Comparison of ENCODE assay signal across 8 mouse cellular contexts in genomic region chr1:163995609-163995913, GRCm38 (mm10). TPM values are rescaled to one million over a fixed set of nuclear protein-coding genes. Genes with fewer than 3 reads are reported as not detected.
DNase-seq lines count a peak whose midpoint lies in the region; ATAC-seq and TF ChIP-seq lines count a peak whose summit lies in the region.

No protein-coding gene starts in this region.

- H3K27ac ChIP-seq in liver, adult 2 months (replicated peaks; ENCODE audit: insufficient read depth, low read depth, low read length) = no peak overlapping the region
- H3K27ac ChIP-seq in forebrain, embryonic 10.5 days = peak overlapping the region; percentile 92; the same call in 1 of the 2 replicates
- H3K27ac ChIP-seq in limb, embryonic 12.5 days = no peak overlapping the region
- peak overlapping the region; percentile 82 for H3K27ac ChIP-seq in neural tube, embryonic 15.5 days (replicated peaks)

- 48% methylated on average over 2 of the region's 2 CpGs for WGBS in liver, adult 2 months
- 61% methylated on average over 2 of the region's 2 CpGs for WGBS in forebrain, embryonic 10.5 days
- WGBS in limb, embryonic 12.5 days = 66% methylated on average over 2 of the region's 2 CpGs
- 87% methylated on average over 1 of the region's 2 CpGs for WGBS in neural tube, embryonic 15.5 days

- H3K9me3 ChIP-seq in forebrain, embryonic 10.5 days = no peaks in the 10 kb centered on the region
- H3K9me3 ChIP-seq in limb, embryonic 12.5 days = no peaks in the 10 kb centered on the region
- no peaks in the 10 kb centered on the region for H3K9me3 ChIP-seq in neural tube, embryonic 15.5 days (replicated peaks)

- no peak for TF ChIP-seq CTCF in liver, adult 2 months (IDR thresholded peaks at IDR 0.05; ENCODE audit: low read depth, low read length)

- no peak for TF ChIP-seq POLR2A in liver, adult 2 months (IDR thresholded peaks at IDR 0.05; ENCODE audit: extremely low read depth, insufficient read depth, low read length)

- H3K4me3 ChIP-seq in liver, adult 2 months (ENCODE audit: insufficient read depth, low read depth, low read length) = peak overlapping the region; percentile 86; the same call in 1 of the 2 replicates
- peak overlapping the region; percentile 78 for H3K4me3 ChIP-seq in forebrain, embryonic 10.5 days
- H3K4me3 ChIP-seq in limb, embryonic 12.5 days (replicated peaks) = peak overlapping the region; percentile 77
- peak overlapping the region; percentile 91 for H3K4me3 ChIP-seq in neural tube, embryonic 15.5 days (replicated peaks)

- DNase-seq in liver, adult 2 months (ENCODE audit: extremely low read depth, low read depth, low spot score) = no peak
- DNase-seq in liver = no peak
- no peak for DNase-seq in forebrain, embryonic 10.5 days (ENCODE audit: extremely low spot score, low spot score)
- DNase-seq in adrenal gland, postnatal 36 days = no peak
- DNase-seq in gastrocnemius, postnatal 25 days = no peak

- H3K9ac ChIP-seq in liver, adult 2 months (ENCODE audit: low read depth, low read length) = peak overlapping the region; percentile 79; the same call in 1 of the 2 replicates
- H3K9ac ChIP-seq in limb, embryonic 12.5 days (replicated peaks) = no peak overlapping the region
- H3K9ac ChIP-seq in neural tube, embryonic 15.5 days (replicated peaks) = peak overlapping the region; percentile 60

- peak overlapping the region; percentile 77 for H3K4me2 ChIP-seq in limb, embryonic 12.5 days
- H3K4me2 ChIP-seq in neural tube, embryonic 15.5 days = peak overlapping the region; percentile 57

- H3K27me3 ChIP-seq in liver, adult 2 months (ENCODE audit: control insufficient read depth, insufficient read depth, low read length) = no peaks in the 10 kb centered on the region
- no peaks in the 10 kb centered on the region for H3K27me3 ChIP-seq in forebrain, embryonic 10.5 days (ENCODE audit: poor library complexity, severe bottlenecking)
- H3K27me3 ChIP-seq in limb, embryonic 12.5 days = no peaks in the 10 kb centered on the region
- no peaks in the 10 kb centered on the region for H3K27me3 ChIP-seq in neural tube, embryonic 15.5 days (replicated peaks)

- no peaks in the 10 kb centered on the region for H3K79me2 ChIP-seq in liver, adult 2 months (ENCODE audit: control insufficient read depth, insufficient read depth, low read length)

- H3K36me3 ChIP-seq in liver, adult 2 months (ENCODE audit: control insufficient read depth, insufficient read depth, low read length) = 0 out of 2 replicates have a peak, but pooled peaks cover 2% of the 10 kb centered on the region
- peaks cover 17% of the 10 kb centered on the region; the same call in 1 of the 2 replicates for H3K36me3 ChIP-seq in forebrain, embryonic 10.5 days (replicated peaks)
- H3K36me3 ChIP-seq in limb, embryonic 12.5 days = 0 out of 2 replicates have a peak, but pooled peaks cover 2% of the 10 kb centered on the region
- H3K36me3 ChIP-seq in neural tube, embryonic 15.5 days = no peaks in the 10 kb centered on the region

- 0 out of 2 replicates have a peak, but pooled peaks cover 3% of the 10 kb centered on the region for H3K4me1 ChIP-seq in liver, adult 2 months (ENCODE audit: control insufficient read depth, insufficient read depth, low read length)
- peaks cover 20% of the 10 kb centered on the region for H3K4me1 ChIP-seq in forebrain, embryonic 10.5 days
- H3K4me1 ChIP-seq in limb, embryonic 12.5 days (replicated peaks) = peaks cover 5% of the 10 kb centered on the region
- peaks cover 15% of the 10 kb centered on the region for H3K4me1 ChIP-seq in neural tube, embryonic 15.5 days

- no peak for ATAC-seq in limb, embryonic 12.5 days (ENCODE audit: insufficient number of reproducible peaks, insufficient read depth, low FRiP score, low TSS enrichment, low read depth)
- ATAC-seq in neural tube, embryonic 15.5 days (ENCODE audit: low FRiP score) = no peak
- no peak for ATAC-seq in inflammation-experienced regulatory T-cells, adult 6 months

RNA-seq across cellular contexts. Expression of gene Mettl18, which starts 0.9 kb away (rescaled TPM):
- 2.7 and 3.9 TPM in 2 replicates for total RNA-seq in liver, adult 2 months (2014; rRNA removed)
- 0.42 and 0.67 TPM in 2 replicates for polyA plus RNA-seq in liver, adult 2 months (2012; rRNA removed)
- 10.3 and 11.2 TPM in 2 replicates for polyA plus RNA-seq in forebrain, embryonic 10.5 days (2016; fragmentation: Nextera tagmentation; extraction: Ambion mirVana)
- 10.7 and 11.3 TPM in 2 replicates for polyA plus RNA-seq in limb, embryonic 12.5 days (2016; fragmentation: Nextera tagmentation; extraction: Ambion mirVana)
- 7.6 and 8.1 TPM in 2 replicates for polyA plus RNA-seq in neural tube, embryonic 15.5 days (2015; fragmentation: Nextera tagmentation; extraction: Ambion mirVana)
- 10 to 100 TPM; 14.3 to 26.6 (median 21.3) TPM for polyA plus RNA-seq in inflammation-experienced regulatory T-cells, adult 6 months (2017; shearing (Covaris generic))
- 1 to 10 TPM; 2.6 to 2.8 TPM for total RNA-seq in adrenal gland, postnatal 36 days (2021)
- 1 to 10 TPM; 3.1 TPM for total RNA-seq in gastrocnemius, postnatal 25 days (2021)

RNA-seq across cellular contexts. Expression of gene BC055324, which starts 1.0 kb away (rescaled TPM):
- 0.37 and 1.1 TPM in 2 replicates for total RNA-seq in liver, adult 2 months (2014; rRNA removed)
- 0.10 and 0.19 TPM in 2 replicates for polyA plus RNA-seq in liver, adult 2 months (2012; rRNA removed)
- polyA plus RNA-seq in forebrain, embryonic 10.5 days (2016; fragmentation: Nextera tagmentation; extraction: Ambion mirVana) = 47.2 and 47.8 TPM in 2 replicates
- polyA plus RNA-seq in limb, embryonic 12.5 days (2016; fragmentation: Nextera tagmentation; extraction: Ambion mirVana) = 34.2 and 36.0 TPM in 2 replicates
- polyA plus RNA-seq in neural tube, embryonic 15.5 days (2015; fragmentation: Nextera tagmentation; extraction: Ambion mirVana) = 3.8 and 6.8 TPM in 2 replicates
- 10 to 100 TPM in 1 of 3 experiments, 1 to 10 TPM in 2; 3.7 to 15.1 (median 4.7) TPM for polyA plus RNA-seq in inflammation-experienced regulatory T-cells, adult 6 months (2017; shearing (Covaris generic))
- 1 to 10 TPM; 1.7 to 1.9 TPM for total RNA-seq in adrenal gland, postnatal 36 days (2021)
- total RNA-seq in gastrocnemius, postnatal 25 days (2021) = under 1 TPM; 0.15 to 0.16 TPM

RNA-seq across cellular contexts. Expression of gene Sele, which starts 52.5 kb away (rescaled TPM):
- total RNA-seq in liver, adult 2 months (2014; rRNA removed) = 0.07 TPM in 1 of 2 replicates, not detected in the other
- 0.05 TPM in 1 of 2 replicates, not detected in the other for polyA plus RNA-seq in liver, adult 2 months (2012; rRNA removed)
- not detected in 2 replicates for polyA plus RNA-seq in forebrain, embryonic 10.5 days (2016; fragmentation: Nextera tagmentation; extraction: Ambion mirVana)
- 0.14 TPM in 1 of 2 replicates, not detected in the other for polyA plus RNA-seq in limb, embryonic 12.5 days (2016; fragmentation: Nextera tagmentation; extraction: Ambion mirVana)
- 0.29 TPM in 1 of 2 replicates, not detected in the other for polyA plus RNA-seq in neural tube, embryonic 15.5 days (2015; fragmentation: Nextera tagmentation; extraction: Ambion mirVana)
- polyA plus RNA-seq in inflammation-experienced regulatory T-cells, adult 6 months (2017; shearing (Covaris generic)) = under 1 TPM in 1 of 3 experiments, not detected in 2; 0.19 TPM
- 1 to 10 TPM; 4.1 to 4.7 TPM for total RNA-seq in adrenal gland, postnatal 36 days (2021)
- total RNA-seq in gastrocnemius, postnatal 25 days (2021) = under 1 TPM in 1 of 2 experiments, not detected in 1; 0.08 TPM

Comparison
In these comparisons a context has a peak if more than half of its experiments do, and no peak if none do; other contexts are left out.
1. H3K27ac ChIP-seq: peak in forebrain, embryonic 10.5 days (single experiment) and neural tube, embryonic 15.5 days (single experiment); none in liver, adult 2 months (single experiment) and limb, embryonic 12.5 days (single experiment).
2. Peak in every context shown above with its lines, with median percentiles within 50 percentile points of each other: H3K4me3 ChIP-seq.